ENCODE assay signal across 18 mouse cellular contexts in genomic region chr11:102958431-102958830, GRCm38 (mm10). TPM values are rescaled to one million over a fixed set of nuclear protein-coding genes. Genes with fewer than 3 reads are reported as not detected.
"Had no signal": no experiment of that assay in that cellular context is flagged by ENCODE, and none has a peak within 500 bp of the region (broad histone marks: within the 10 kb centered on the region; RNA-seq: fewer than 3 reads in every experiment).

No protein-coding gene starts in this region.

- H3K27ac ChIP-seq: lung, embryonic 15.5 days; macrophage; midbrain, embryonic 15.5 days; neural tube, embryonic 12.5 days; stomach, postnatal 0 days had no signal

- H3K4me3 ChIP-seq: lung, embryonic 15.5 days; megakaryocyte, embryonic 14.5 days; midbrain, embryonic 13.5 days; midbrain, embryonic 15.5 days; neural tube, embryonic 12.5 days; stomach, embryonic 15.5 days had no signal

- H3K9ac ChIP-seq: liver, postnatal 0 days; lung, embryonic 15.5 days; midbrain, embryonic 13.5 days; midbrain, embryonic 15.5 days; neural tube, embryonic 12.5 days; stomach, embryonic 15.5 days had no signal

- DNase-seq: liver, postnatal 0 days; lung, adult 2 months; lung, postnatal 10 days; lung, postnatal 36 days; right cerebral cortex, postnatal 14 days; thymus, adult 2 months; thymus, postnatal 25 days; thymus, postnatal 4 days had no signal

- H3K9me3 ChIP-seq: lung, embryonic 15.5 days; midbrain, embryonic 13.5 days; midbrain, embryonic 15.5 days; neural tube, embryonic 12.5 days; stomach, embryonic 15.5 days had no signal

- H3K4me2 ChIP-seq: lung, embryonic 15.5 days; midbrain, embryonic 11.5 days; midbrain, embryonic 13.5 days; midbrain, embryonic 15.5 days; neural tube, embryonic 12.5 days had no signal

- ATAC-seq: liver, postnatal 0 days; midbrain, embryonic 13.5 days; midbrain, embryonic 15.5 days had no signal

- H3K36me3 ChIP-seq: lung, embryonic 15.5 days; midbrain, embryonic 13.5 days; midbrain, embryonic 15.5 days; neural tube, embryonic 12.5 days; stomach, embryonic 15.5 days had no signal

- H3K27me3 ChIP-seq: midbrain, embryonic 13.5 days; midbrain, embryonic 15.5 days; stomach, embryonic 15.5 days had no signal

RNA-seq across cellular contexts. Expression of gene C1ql1, which starts 11.9 kb away (rescaled TPM):
- polyA plus RNA-seq: macrophage; spleen, adult 2 months had no signal

RNA-seq across cellular contexts. Expression of gene Gfap, which starts 57.7 kb away (rescaled TPM):
- polyA plus RNA-seq: macrophage; midbrain, embryonic 13.5 days had no signal
